Mouse (Mus musculus) kidney, adult 2 months (tissue): ENCODE results near the gene Cit. TPM values are rescaled to one million over a fixed set of nuclear protein-coding genes. Genes with fewer than 3 reads are reported as not detected.
A peak's percentile ranks its signal among the peaks of the same experiment; 100 is the strongest.

Experiments used
- DNase-seq: peaks from one replicate; pipeline ENCODE4 v3.0.0; 2021
- H3K27ac ChIP-seq: fragments of 200-500 bp; 2 replicates; pipeline ENCODE4 v1.5.1; 2012; ENCODE audit warnings: low read depth, low read length, control low read depth, inconsistent platforms; ENCODE audit not compliant: insufficient read depth
- H3K27me3 ChIP-seq: fragments of 200-500 bp; replicated peaks from 2 replicates; pipeline ENCODE4 v1.6.1; 2012; ENCODE audit warnings: mild to moderate bottlenecking, moderate library complexity, low read length, inconsistent platforms; ENCODE audit not compliant: control insufficient read depth, insufficient read depth
- H3K36me3 ChIP-seq: fragments of 200-500 bp; 2 replicates; pipeline ENCODE4 v1.6.1; 2012; ENCODE audit warnings: mild to moderate bottlenecking, moderate library complexity, low read length, inconsistent platforms; ENCODE audit not compliant: control insufficient read depth, insufficient read depth
- H3K4me1 ChIP-seq: fragments of 200-500 bp; 2 replicates; pipeline ENCODE4 v1.6.1; 2011; ENCODE audit warnings: low read length; ENCODE audit not compliant: control insufficient read depth, insufficient read depth
- H3K4me3 ChIP-seq: fragments of 200-500 bp; 2 replicates; pipeline ENCODE4 v1.5.1; 2011; ENCODE audit warnings: mild to moderate bottlenecking, low read depth, low read length, control low read depth; ENCODE audit not compliant: insufficient read depth
- CTCF ChIP-seq: fragments of 200-500 bp; conservative IDR thresholded peaks from 2 replicates; pipeline ENCODE4 v1.5.1; 2011; ENCODE audit warnings: low read depth, mild to moderate bottlenecking, control low read depth, low read length, moderate library complexity, mixed read lengths; ENCODE audit not compliant: insufficient read depth, insufficient read length
- POLR2A ChIP-seq: fragments of 200-500 bp; IDR thresholded peaks from one replicate; pipeline ENCODE4 v1.6.1; 2011; ENCODE audit warnings: low read depth, low read length, control low read depth
- WGBS: fragments of 180-500 bp; shearing (Covaris S2); methylation state at CpG from one replicate; pipeline ENCODE4 v1.1.7; 2018; 5-methylcytosine and 5-hydroxymethylcytosine counted together
- polyA plus RNA-seq: library from polyadenylated mRNA; depleted of rRNA; stranded (reverse); fragments of >200 nt; gene quantifications from 2 replicates; pipeline ENCODE4 v1.2.3, GENCODE M21; 2012

Cit gene
- polyA plus RNA-seq, 1 experiment: 4.8 TPM

GRCm38 (mm10) chr5:115852431-115852830 is 7.4 kb downstream of the Cit start:
- Histone ChIP-seq H3K27me3 (no peaks in the 10 kb centered on the region), H3K27ac (no peak overlapping the region), H3K36me3 (no peaks in the 10 kb centered on the region), H3K4me1 (peaks cover 17% of the 10 kb centered on the region), H3K4me3 (no peak overlapping the region)
- TF ChIP-seq CTCF: no peak
- TF ChIP-seq POLR2A: no peak
- no peak for DNase-seq
- WGBS: 95% methylated on average over 4 of the region's 4 CpGs

- WGBS: 92% methylated on average over 9 of the region's 9 CpGs
- H3K36me3 ChIP-seq: no peaks in the 10 kb centered on the region
Observed at GRCm38 (mm10) chr5:115853691-115854090, 8.6 kb downstream of the Cit start.

GRCm38 (mm10) chr5:115854370-115854769 is 9.3 kb downstream of the Cit start:
- no peaks in the 10 kb centered on the region for H3K27me3 ChIP-seq
- H3K36me3 ChIP-seq: no peaks in the 10 kb centered on the region
- 78% methylated on average over 12 of the region's 12 CpGs for WGBS
- H3K4me3 ChIP-seq: no peak overlapping the region
- peaks cover 20% of the 10 kb centered on the region; the same call in 1 of the 2 replicates for H3K4me1 ChIP-seq
- DNase-seq: peak; percentile 73
- no peak for TF ChIP-seq CTCF
- TF ChIP-seq POLR2A: no peak
- H3K27ac ChIP-seq: no peak overlapping the region

More at GRCm38 (mm10) chr5:115853691-115854090, 8.6 kb downstream of the Cit start:
- H3K4me3 ChIP-seq: no peak overlapping the region
- no peaks in the 10 kb centered on the region for H3K27me3 ChIP-seq
- H3K4me1 ChIP-seq: peaks cover 20% of the 10 kb centered on the region
- TF ChIP-seq CTCF: no peak
- no peak for TF ChIP-seq POLR2A
- no peak overlapping the region for H3K27ac ChIP-seq
- no peak for DNase-seq

GRCm38 (mm10) chr5:115858652-115859051 is 13.6 kb downstream of the Cit start:
- no peaks in the 10 kb centered on the region for H3K36me3 ChIP-seq
- no peak overlapping the region for H3K4me3 ChIP-seq
- H3K4me1 ChIP-seq: peaks cover 8% of the 10 kb centered on the region; the same call in 1 of the 2 replicates
- no peak for TF ChIP-seq POLR2A
- no peak for TF ChIP-seq CTCF
- DNase-seq: peak; percentile 78
- H3K27ac ChIP-seq: peak overlapping the region; percentile 14; the same call in 1 of the 2 replicates
- 21% methylated on average over 6 of the region's 6 CpGs for WGBS
- H3K27me3 ChIP-seq: no peaks in the 10 kb centered on the region

- 84% methylated on average over 9 of the region's 9 CpGs for WGBS
- H3K4me1 ChIP-seq: peaks cover 8% of the 10 kb centered on the region; the same call in 1 of the 2 replicates
- DNase-seq: no peak
- H3K4me3 ChIP-seq: no peak overlapping the region
- H3K27ac ChIP-seq: no peak overlapping the region
- no peaks in the 10 kb centered on the region for H3K27me3 ChIP-seq
- no peaks in the 10 kb centered on the region for H3K36me3 ChIP-seq
- TF ChIP-seq POLR2A: no peak
- TF ChIP-seq CTCF: no peak
Observed at GRCm38 (mm10) chr5:115859461-115859860, 14.4 kb downstream of the Cit start.

- Histone ChIP-seq H3K27ac (no peak overlapping the region), H3K4me3 (no peak overlapping the region), H3K36me3 (no peaks in the 10 kb centered on the region), H3K4me1 (peaks cover 8% of the 10 kb centered on the region; the same call in 1 of the 2 replicates), H3K27me3 (no peaks in the 10 kb centered on the region)
- TF ChIP-seq POLR2A: no peak
- no peak for TF ChIP-seq CTCF
- WGBS: 96% methylated on average over 10 of the region's 10 CpGs
- no peak for DNase-seq
Observed at GRCm38 (mm10) chr5:115861991-115862390, 16.9 kb downstream of the Cit start.

- H3K4me3 ChIP-seq: no peak overlapping the region
- no peak for TF ChIP-seq POLR2A
- no peak for TF ChIP-seq CTCF
- DNase-seq: no peak
- H3K27me3 ChIP-seq: no peaks in the 10 kb centered on the region
- 87% methylated on average over 10 of the region's 10 CpGs for WGBS
- H3K4me1 ChIP-seq: peaks cover 8% of the 10 kb centered on the region; the same call in 1 of the 2 replicates
- H3K27ac ChIP-seq: no peak overlapping the region
- H3K36me3 ChIP-seq: no peaks in the 10 kb centered on the region
Observed at GRCm38 (mm10) chr5:115862439-115862838, 17.4 kb downstream of the Cit start.
